Mouse (Mus musculus): ENCODE measurements around the gene Bcas3. TPM values are rescaled to one million over a fixed set of nuclear protein-coding genes. Genes with fewer than 3 reads are reported as not detected.

Bcas3 gene
- polyA plus RNA-seq, 1 experiment, result 103 TPM

DNA sequence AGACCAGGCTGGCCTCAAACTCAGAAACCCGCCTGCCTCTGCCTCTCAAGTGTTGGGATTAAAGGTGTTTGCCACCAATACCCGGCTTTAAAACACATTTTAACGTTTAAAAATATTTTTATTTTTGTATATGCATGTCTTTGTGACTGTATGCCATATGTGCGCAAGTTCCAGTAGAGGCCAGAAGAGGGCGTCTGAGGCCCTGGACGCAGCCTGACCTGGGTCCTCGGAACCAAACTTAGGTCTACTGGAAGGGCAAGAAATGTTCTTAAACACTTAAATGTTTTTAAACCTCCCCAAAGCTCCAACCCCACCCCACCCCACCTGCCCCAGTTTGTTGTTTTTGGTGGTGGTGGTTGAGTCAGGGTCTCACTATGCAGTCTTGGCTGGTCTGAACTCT lies 511.4 kb downstream of the Bcas3 start:
- no peak for TF ChIP-seq GATA1 (IDR thresholded peaks at IDR 0.05; ENCODE audit: low read length)

Other genes starting within 250 kb of the Bcas3 start
- 13.8 and 18.9 TPM in 2 replicates for gene Usp32, start 213.0 kb upstream of the Bcas3 start, polyA plus RNA-seq (2012)
- gene 1700125H20Rik, start 182.8 kb upstream of the Bcas3 start, polyA plus RNA-seq (2012), result not detected in 2 replicates
- gene Appbp2, start 118.0 kb upstream of the Bcas3 start, polyA plus RNA-seq (2012), result 6.2 and 8.3 TPM in 2 replicates
- 10.5 TPM in 2 replicates for gene Ppm1d, start 41.9 kb upstream of the Bcas3 start, polyA plus RNA-seq (2012)